Comparison of ENCODE assay signal across 28 mouse cellular contexts in the genomic region with DNA sequence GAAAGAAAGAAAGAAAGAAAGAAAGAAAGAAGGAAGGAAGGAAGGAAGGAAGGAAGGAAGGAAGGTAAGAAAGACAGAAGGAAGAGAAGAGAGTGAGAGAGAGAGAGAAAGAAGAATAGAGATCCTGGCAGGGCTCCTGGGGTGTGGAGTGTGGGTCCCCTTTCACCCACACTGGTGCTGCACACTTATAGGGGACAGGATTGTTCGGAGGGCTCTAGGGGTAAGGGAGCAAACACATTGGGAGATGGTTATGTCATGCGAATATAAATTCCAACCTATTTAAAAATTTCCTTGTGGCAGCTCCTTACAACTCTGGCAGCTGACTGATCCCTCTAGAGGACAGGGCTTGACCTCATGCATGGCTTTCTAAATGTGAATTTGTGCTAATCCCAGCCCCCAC.
"Had no signal": no experiment of that assay in that cellular context is flagged by ENCODE, and none has a peak within 500 bp of the region (broad histone marks: within the 10 kb centered on the region; RNA-seq: fewer than 3 reads in every experiment).

No protein-coding gene starts in this region.

- H3K4me3 ChIP-seq: embryonic facial prominence, embryonic 12.5 days; embryonic facial prominence, embryonic 13.5 days; embryonic facial prominence, embryonic 15.5 days; erythroblast, embryonic 14.5 days; forebrain, embryonic 10.5 days; forebrain, embryonic 12.5 days; forebrain, embryonic 15.5 days; gastrocnemius, adult 2 months; heart, adult 2 months; heart, embryonic 10.5 days had no signal

- H3K9ac ChIP-seq: embryonic facial prominence, embryonic 12.5 days; embryonic facial prominence, embryonic 13.5 days; embryonic facial prominence, embryonic 15.5 days; forebrain, embryonic 12.5 days; forebrain, embryonic 15.5 days; forebrain, postnatal 0 days had no signal

- H3K36me3 ChIP-seq: embryonic facial prominence, embryonic 12.5 days; embryonic facial prominence, embryonic 13.5 days; embryonic facial prominence, embryonic 15.5 days; forebrain, embryonic 10.5 days; forebrain, embryonic 12.5 days; forebrain, embryonic 15.5 days; heart, embryonic 10.5 days had no signal

- H3K9me3 ChIP-seq: embryonic facial prominence, embryonic 12.5 days; embryonic facial prominence, embryonic 13.5 days; embryonic facial prominence, embryonic 15.5 days; forebrain, embryonic 10.5 days; forebrain, embryonic 12.5 days; forebrain, embryonic 15.5 days; heart, embryonic 10.5 days had no signal

- H3K4me1 ChIP-seq: embryonic facial prominence, embryonic 12.5 days; embryonic facial prominence, embryonic 15.5 days; forebrain, embryonic 12.5 days; forebrain, embryonic 15.5 days had no signal

- H3K27ac ChIP-seq: embryonic facial prominence, embryonic 12.5 days; embryonic facial prominence, embryonic 13.5 days; embryonic facial prominence, embryonic 15.5 days; forebrain, embryonic 10.5 days; forebrain, embryonic 12.5 days; forebrain, embryonic 15.5 days; gastrocnemius, adult 2 months; heart, adult 2 months; heart, embryonic 10.5 days had no signal

- ATAC-seq: forebrain, embryonic 14.5 days; forebrain, embryonic 15.5 days; forebrain, embryonic 16.5 days; forebrain, postnatal 0 days had no signal

- DNase-seq: cerebellum, adult 18-20 months; cerebellum, adult 2 months; cerebellum, adult 8-10 months; cerebellum, adult 9-10 months; cerebellum, adult 9-11 months; cerebellum, postnatal 10 days; cerebellum, postnatal 14 days; cerebellum, postnatal 25 days; cerebellum, postnatal 36 days; embryo, embryonic 11 days; forebrain, postnatal 0 days; gastrocnemius, adult 2 months; gastrocnemius, postnatal 10 days; gastrocnemius, postnatal 14 days; gastrocnemius, postnatal 25 days; gastrocnemius, postnatal 36 days; heart, adult 18-20 months; heart, adult 2 months had no signal

- H3K4me2 ChIP-seq: embryonic facial prominence, embryonic 12.5 days; embryonic facial prominence, embryonic 13.5 days; embryonic facial prominence, embryonic 15.5 days; forebrain, embryonic 12.5 days; forebrain, embryonic 15.5 days had no signal

- H3K27me3 ChIP-seq: embryonic facial prominence, embryonic 12.5 days; embryonic facial prominence, embryonic 13.5 days; embryonic facial prominence, embryonic 15.5 days; forebrain, embryonic 12.5 days; forebrain, embryonic 15.5 days had no signal
